Mouse (Mus musculus) neural tube, embryonic 12.5 days (tissue): ENCODE data around the gene 4930544D05Rik. TPM values are rescaled to one million over a fixed set of nuclear protein-coding genes. Genes with fewer than 3 reads are reported as not detected.
"Not testable (repeated sequence)": the region's sequence is repeated elsewhere in the genome, so short reads cannot be mapped to it uniquely, and the experiment has no call there.

ENCODE experiments used
- ATAC-seq: fragments of 200-750 bp; cut with Nextera tagmentation; 2 replicates; pipeline ENCODE4 v1.8.0; 2017; ENCODE audit warnings: low read depth, mild to moderate bottlenecking, moderate TSS enrichment, moderate library complexity; ENCODE audit not compliant: low FRiP score
- H3K27ac ChIP-seq: fragments of 300-500 bp; sonication (generic); 2 replicates; pipeline ENCODE4 v1.5.1; 2016
- H3K27me3 ChIP-seq: fragments of 300-500 bp; sonication (generic); replicated peaks from 2 replicates; pipeline ENCODE4 v1.6.1; 2016; ENCODE audit warnings: mild to moderate bottlenecking
- H3K36me3 ChIP-seq: fragments of 300-500 bp; sonication (generic); 2 replicates; pipeline ENCODE4 v1.6.1; 2016; ENCODE audit warnings: mild to moderate bottlenecking
- H3K4me1 ChIP-seq: fragments of 300-500 bp; sonication (generic); 2 replicates; pipeline ENCODE4 v1.6.1; 2016
- H3K4me2 ChIP-seq: fragments of 300-500 bp; sonication (generic); replicated peaks from 2 replicates; pipeline ENCODE4 v1.6.1; 2016; ENCODE audit warnings: mild to moderate bottlenecking
- H3K4me3 ChIP-seq: fragments of 300-500 bp; sonication (generic); 2 replicates; pipeline ENCODE4 v1.5.1; 2016
- H3K9ac ChIP-seq: fragments of 300-500 bp; sonication (generic); 2 replicates; pipeline ENCODE4 v1.6.1; 2016; ENCODE audit warnings: mild to moderate bottlenecking
- H3K9me3 ChIP-seq: fragments of 300-500 bp; sonication (generic); 2 replicates; pipeline ENCODE4 v1.6.1; 2016; ENCODE audit warnings: mild to moderate bottlenecking
- WGBS: fragments of 180-500 bp; shearing (Covaris S2); methylation state at CpG from one replicate; pipeline ENCODE4 v1.1.7; 2016; 5-methylcytosine and 5-hydroxymethylcytosine counted together
- polyA plus RNA-seq: library from polyadenylated mRNA; unstranded; fragments of >200 nt; fragmentation: Nextera tagmentation; extraction: Ambion mirVana; gene quantifications from 2 replicates; pipeline ENCODE4 v1.2.1, GENCODE M21; 2016

4930544D05Rik gene
- polyA plus RNA-seq, result not detected in 2 replicates

DNA sequence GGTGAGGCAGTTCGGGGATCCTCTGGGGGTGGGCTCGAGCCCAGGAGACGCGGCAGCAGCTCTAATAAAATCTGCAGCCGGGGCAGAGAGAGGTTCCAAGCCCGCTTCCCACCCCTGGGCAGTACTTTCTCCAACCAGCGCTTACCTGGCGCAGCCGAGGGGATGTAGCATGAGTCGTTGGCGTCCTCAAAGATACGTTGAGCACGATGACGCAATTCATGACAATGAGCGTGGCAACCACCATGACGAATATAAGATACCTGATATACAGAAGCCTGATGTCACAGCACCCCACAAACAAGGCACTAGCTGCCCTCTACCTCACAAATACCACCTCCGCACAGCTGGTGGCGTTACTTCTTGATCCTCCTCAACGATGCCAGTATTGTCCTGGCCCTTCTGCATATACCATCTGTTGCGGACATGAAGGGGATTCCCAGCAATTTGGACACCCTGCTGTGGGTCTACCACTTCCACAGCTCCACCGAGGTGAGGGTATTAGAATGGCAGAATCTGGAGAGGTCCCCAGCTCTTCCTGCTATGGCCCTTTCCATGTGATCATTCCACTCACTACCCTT, at the start of gene 4930544D05Rik:
4930544D05Rik (plus strand) TSS at position 333 of the 578 bp plus-strand sequence.
- H3K27me3 ChIP-seq, result peaks cover 13% of the 10 kb centered on the region; the same call in 1 of the 2 replicates
- peak within 1 kb of the TSS; percentile 58 for H3K4me2 ChIP-seq
- H3K36me3 ChIP-seq, result peaks cover 26% of the 10 kb centered on the region
- no peaks in the 10 kb centered on the region for H3K9me3 ChIP-seq
- H3K4me1 ChIP-seq, result peaks cover 7% of the 10 kb centered on the region
- H3K4me3 ChIP-seq, result peak within 1 kb of the TSS; percentile 8; the same call in 1 of the 2 replicates
- WGBS, result 15% methylated on average over 21 of the region's 21 CpGs
- no peak within 1 kb of the TSS for H3K27ac ChIP-seq
- H3K9ac ChIP-seq, result 0 out of 2 replicates have a peak within 1 kb of the TSS, but pooled peaks have one; percentile 29
- no peak for ATAC-seq

DNA sequence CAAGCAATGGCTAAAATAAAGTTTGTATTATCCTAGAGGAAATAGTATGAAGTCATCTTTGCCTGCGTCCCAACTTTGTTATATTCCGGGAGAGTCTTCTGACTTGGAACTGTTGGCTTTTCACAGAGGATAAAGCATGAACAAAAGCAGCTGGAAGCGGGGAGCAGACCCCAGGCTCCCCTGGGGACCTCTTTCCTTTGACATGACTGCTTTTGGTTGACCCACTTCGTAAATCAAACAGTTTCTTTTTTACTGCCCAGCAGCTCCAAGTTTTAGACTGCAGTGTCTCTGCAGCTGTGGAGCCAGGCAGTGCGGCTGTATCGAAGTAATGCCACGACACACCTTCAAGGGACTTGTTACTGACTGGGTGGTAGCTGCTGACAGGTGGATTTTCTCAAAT, 49.1 kb upstream of the 4930544D05Rik start:
- no peak for ATAC-seq
- Histone ChIP-seq H3K27ac (no peak overlapping the region), H3K9me3 (no peaks in the 10 kb centered on the region), H3K4me1 (peaks cover 40% of the 10 kb centered on the region), H3K4me3 (no peak overlapping the region), H3K27me3 (no peaks in the 10 kb centered on the region), H3K36me3 (0 out of 2 replicates have a peak, but pooled peaks cover 6% of the 10 kb centered on the region), H3K9ac (no peak overlapping the region), H3K4me2 (peak overlapping the region; percentile 30; the same call in 1 of the 2 replicates)
- WGBS, result 37% methylated on average over 7 of the region's 7 CpGs

DNA sequence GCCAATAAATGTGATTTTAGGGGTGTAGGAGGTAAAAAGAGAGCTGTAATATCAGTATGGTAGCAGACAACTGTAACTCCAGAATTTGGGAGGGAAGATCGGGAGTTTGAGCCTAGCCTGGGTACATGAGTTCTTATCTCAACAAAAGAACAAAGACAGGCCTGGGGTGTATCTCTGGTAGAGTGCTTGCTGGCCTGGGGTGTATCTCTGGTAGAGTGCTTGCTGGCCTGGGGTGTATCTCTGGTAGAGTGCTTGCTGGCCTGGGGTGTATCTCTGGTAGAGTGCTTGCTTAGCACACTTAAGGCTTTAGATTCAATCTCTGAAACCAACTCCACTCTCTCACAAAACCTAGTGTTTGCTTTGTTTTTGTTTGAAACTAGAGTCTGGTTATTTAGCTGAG, 45.0 kb upstream of the 4930544D05Rik start:
- not testable (repeated sequence) for H3K27me3 ChIP-seq, H3K4me3 ChIP-seq, H3K36me3 ChIP-seq, H3K9me3 ChIP-seq, H3K4me2 ChIP-seq, ATAC-seq, H3K27ac ChIP-seq, H3K9ac ChIP-seq
- WGBS, result 91% methylated on average over 1 of the region's 1 CpGs
- peaks cover 35% of the 10 kb centered on the region for H3K4me1 ChIP-seq

DNA sequence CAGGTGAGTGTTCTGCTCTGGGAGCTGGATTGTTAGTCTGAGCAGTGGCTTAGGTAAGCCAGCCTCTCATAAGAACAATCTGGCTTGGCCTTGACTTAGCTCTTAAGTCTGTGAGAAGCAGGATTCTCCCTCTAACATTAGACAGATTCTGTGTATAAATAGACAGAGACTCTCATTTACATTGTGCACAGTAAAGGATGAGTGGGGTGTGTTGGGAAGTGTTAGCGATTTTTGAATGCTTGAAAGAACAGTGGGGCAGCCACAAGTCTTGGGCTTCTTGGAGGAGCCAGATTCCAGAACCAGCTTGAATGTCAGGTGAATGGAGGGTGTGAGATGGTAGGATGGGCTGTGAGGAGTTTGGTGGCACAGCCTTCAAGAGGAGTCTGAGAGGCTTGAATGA, 44.0 kb upstream of the 4930544D05Rik start:
- Histone ChIP-seq H3K27me3 (no peaks in the 10 kb centered on the region), H3K4me2 (no peak overlapping the region), H3K9ac (no peak overlapping the region), H3K36me3 (0 out of 2 replicates have a peak, but pooled peaks cover 6% of the 10 kb centered on the region), H3K27ac (no peak overlapping the region), H3K4me1 (peaks cover 27% of the 10 kb centered on the region), H3K4me3 (no peak overlapping the region), H3K9me3 (no peaks in the 10 kb centered on the region)
- no peak for ATAC-seq
- WGBS, result 88% methylated on average over 1 of the region's 1 CpGs

DNA sequence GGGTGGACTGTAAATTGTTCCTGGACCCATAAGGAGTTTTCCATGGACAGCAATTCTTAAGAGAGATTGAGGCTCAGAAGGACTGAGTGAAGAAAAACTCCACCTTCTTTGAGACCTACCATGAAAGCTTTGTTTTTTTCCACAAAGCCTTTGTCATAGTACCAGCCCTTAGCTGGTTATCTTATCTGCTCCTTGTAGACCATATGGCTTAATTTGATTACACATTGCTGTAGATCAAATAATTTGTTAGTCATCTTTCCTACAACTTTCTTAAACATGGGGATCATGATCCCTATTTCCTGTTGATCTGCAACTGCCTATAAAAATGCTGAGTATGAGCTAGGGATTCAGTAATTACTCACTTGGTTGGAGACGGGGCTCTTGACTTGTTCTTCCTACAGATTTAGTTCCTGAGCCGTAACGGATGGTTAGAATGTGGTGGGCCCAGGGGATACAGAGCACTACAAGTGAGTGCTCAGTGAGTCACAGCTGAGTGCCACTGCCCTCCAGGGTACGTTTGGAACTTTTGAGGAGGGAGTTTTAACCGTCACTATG, 43.2 kb upstream of the 4930544D05Rik start:
- H3K36me3 ChIP-seq, result 0 out of 2 replicates have a peak, but pooled peaks cover 6% of the 10 kb centered on the region
- peaks cover 21% of the 10 kb centered on the region; the same call in 1 of the 2 replicates for H3K4me1 ChIP-seq
- H3K27ac ChIP-seq, result no peak overlapping the region
- H3K9me3 ChIP-seq, result no peaks in the 10 kb centered on the region
- no peaks in the 10 kb centered on the region for H3K27me3 ChIP-seq
- ATAC-seq, result no peak
- H3K4me3 ChIP-seq, result no peak overlapping the region
- H3K9ac ChIP-seq, result no peak overlapping the region
- WGBS, result 62% methylated on average over 5 of the region's 5 CpGs
- no peak overlapping the region for H3K4me2 ChIP-seq

DNA sequence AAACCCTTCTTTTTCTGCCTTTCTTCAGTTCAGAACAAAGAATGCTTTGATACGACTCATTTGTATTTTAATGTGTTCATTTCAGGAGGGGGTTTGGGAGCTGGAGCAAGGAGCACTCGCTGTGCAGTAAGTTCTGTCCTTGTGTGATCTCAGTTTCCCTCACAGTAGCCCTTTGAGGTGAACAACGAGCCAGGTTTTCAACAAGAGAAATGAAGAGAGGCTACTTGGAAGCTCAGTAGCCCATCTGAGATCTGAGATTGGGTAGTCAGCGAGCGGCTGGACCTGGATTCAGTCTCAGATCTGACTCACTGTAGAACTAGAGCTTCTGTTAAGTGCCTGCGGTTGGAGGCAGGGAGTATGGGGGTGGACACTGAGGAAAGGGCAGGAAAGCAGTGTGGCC, 41.8 kb upstream of the 4930544D05Rik start:
- Histone ChIP-seq H3K27ac (no peak overlapping the region), H3K4me2 (peak overlapping the region; percentile 24), H3K4me3 (no peak overlapping the region), H3K36me3 (no peaks in the 10 kb centered on the region), H3K4me1 (peaks cover 33% of the 10 kb centered on the region; the same call in 1 of the 2 replicates), H3K27me3 (no peaks in the 10 kb centered on the region), H3K9ac (no peak overlapping the region), H3K9me3 (no peaks in the 10 kb centered on the region)
- no peak for ATAC-seq
- 46% methylated on average over 6 of the region's 6 CpGs for WGBS

DNA sequence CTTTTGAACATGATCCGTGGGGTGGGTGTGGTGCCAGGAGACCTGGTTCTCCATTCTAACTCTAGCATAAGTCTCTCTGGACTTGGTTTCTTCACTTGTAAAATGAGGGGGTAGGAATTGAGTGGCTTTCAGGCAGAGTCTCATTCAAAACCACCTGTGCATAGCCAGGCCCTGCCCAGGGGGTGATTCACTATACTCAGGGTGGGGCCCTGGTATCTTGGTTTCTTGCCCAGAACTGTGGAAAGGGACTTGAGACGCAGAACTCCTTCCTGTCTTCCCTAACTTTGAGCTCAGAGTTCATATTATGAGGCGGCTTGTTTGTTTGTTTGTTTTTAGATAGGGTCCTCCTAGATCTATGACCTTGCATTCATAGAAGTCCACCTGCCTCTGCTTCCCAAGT, 38.4 kb upstream of the 4930544D05Rik start:
- no peaks in the 10 kb centered on the region for H3K9me3 ChIP-seq
- no peak for ATAC-seq
- H3K27me3 ChIP-seq, result no peaks in the 10 kb centered on the region
- no peak overlapping the region for H3K27ac ChIP-seq
- 91% methylated on average over 3 of the region's 3 CpGs for WGBS
- H3K4me3 ChIP-seq, result no peak overlapping the region
- H3K4me1 ChIP-seq, result peaks cover 29% of the 10 kb centered on the region; the same call in 1 of the 2 replicates
- H3K9ac ChIP-seq, result no peak overlapping the region; the same call in 1 of the 2 replicates
- H3K36me3 ChIP-seq, result no peaks in the 10 kb centered on the region
- no peak overlapping the region for H3K4me2 ChIP-seq

DNA sequence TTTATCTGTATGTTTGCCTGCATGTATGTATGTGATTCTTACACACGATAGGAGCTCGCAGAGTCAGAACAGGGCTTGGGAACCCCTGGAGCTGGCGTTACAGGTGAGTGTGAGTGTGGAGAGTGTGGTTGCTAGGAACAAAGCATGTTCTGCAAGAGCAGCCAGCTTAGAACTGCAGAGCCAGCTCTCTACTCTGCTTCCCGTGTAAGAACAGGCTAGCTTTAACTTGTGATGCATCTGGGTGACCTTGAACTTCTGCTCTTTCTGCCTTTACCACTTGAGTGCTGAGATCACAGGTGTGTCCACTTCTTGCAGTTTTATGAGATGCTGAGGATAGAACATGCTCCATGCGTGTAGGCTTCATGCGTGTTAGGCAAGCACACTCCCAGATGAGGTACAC, 36.7 kb upstream of the 4930544D05Rik start:
- no peak overlapping the region for H3K4me2 ChIP-seq
- WGBS, result 91% methylated on average over 6 of the region's 6 CpGs
- H3K27me3 ChIP-seq, result no peaks in the 10 kb centered on the region
- H3K36me3 ChIP-seq, result no peaks in the 10 kb centered on the region
- no peak overlapping the region for H3K9ac ChIP-seq
- peaks cover 25% of the 10 kb centered on the region for H3K4me1 ChIP-seq
- ATAC-seq, result no peak
- no peaks in the 10 kb centered on the region for H3K9me3 ChIP-seq
- H3K4me3 ChIP-seq, result no peak overlapping the region
- H3K27ac ChIP-seq, result no peak overlapping the region

DNA sequence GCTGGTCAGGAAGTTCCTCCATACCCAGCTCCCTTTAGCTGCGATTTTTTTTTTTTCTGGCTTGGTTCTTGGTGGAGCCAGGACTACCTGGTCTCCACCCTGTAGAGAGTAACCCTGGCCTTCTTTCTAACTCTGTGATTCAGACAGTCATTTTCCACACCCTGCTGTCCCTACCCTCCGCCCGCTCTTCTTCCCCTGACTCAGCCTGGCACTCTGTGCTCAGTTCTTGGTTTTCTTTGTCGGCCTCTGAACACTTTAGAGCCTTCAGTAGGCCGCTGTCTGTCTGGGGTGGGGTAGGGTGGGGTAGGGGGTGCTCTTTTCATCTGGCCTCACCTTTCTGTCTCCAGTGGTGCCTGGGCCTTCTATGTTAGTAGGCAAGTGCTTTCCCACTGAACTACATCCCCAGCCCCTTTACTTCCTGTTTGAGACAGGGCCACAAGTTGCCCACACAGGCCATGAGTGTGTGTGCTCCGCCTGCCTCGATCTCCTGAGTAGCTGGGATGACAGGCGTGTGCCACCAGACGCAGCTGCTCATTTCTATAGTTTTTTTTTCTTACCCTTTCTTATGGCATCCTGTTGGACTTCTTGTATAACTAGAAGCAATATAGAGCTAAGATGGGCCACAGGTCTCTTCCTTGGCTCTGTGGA, 35.8 kb upstream of the 4930544D05Rik start:
- Histone ChIP-seq H3K9me3 (no peaks in the 10 kb centered on the region), H3K4me3 (no peak overlapping the region), H3K4me1 (peaks cover 25% of the 10 kb centered on the region), H3K4me2 (no peak overlapping the region), H3K36me3 (no peaks in the 10 kb centered on the region), H3K27ac (no peak overlapping the region), H3K27me3 (no peaks in the 10 kb centered on the region), H3K9ac (no peak overlapping the region)
- WGBS, result 87% methylated on average over 9 of the region's 9 CpGs
- ATAC-seq, result no peak

DNA sequence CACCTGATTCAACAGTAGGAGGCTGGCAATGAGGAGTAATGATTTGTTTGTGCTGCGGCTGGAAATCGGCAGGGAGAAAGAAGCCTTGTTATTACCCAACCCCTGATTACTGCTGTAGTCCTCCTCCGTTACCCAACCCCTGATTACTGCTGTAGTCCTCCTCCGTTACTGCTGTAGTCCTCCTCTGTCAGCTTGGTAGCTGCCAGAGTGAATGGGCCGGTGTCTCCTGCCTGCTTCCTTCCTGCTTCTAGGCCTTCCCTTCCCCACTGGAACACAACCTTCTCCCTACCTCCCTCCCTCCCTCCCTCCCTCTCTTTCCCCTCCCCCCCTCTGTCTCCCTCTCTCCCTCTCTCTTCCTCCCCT, 35.3 kb upstream of the 4930544D05Rik start:
- Histone ChIP-seq H3K4me3 (no peak overlapping the region), H3K27ac (no peak overlapping the region), H3K4me2 (no peak overlapping the region), H3K27me3 (no peaks in the 10 kb centered on the region), H3K9ac (no peak overlapping the region), H3K4me1 (peaks cover 30% of the 10 kb centered on the region), H3K9me3 (no peaks in the 10 kb centered on the region), H3K36me3 (no peaks in the 10 kb centered on the region)
- 37% methylated on average over 5 of the region's 5 CpGs for WGBS
- ATAC-seq, result no peak

DNA sequence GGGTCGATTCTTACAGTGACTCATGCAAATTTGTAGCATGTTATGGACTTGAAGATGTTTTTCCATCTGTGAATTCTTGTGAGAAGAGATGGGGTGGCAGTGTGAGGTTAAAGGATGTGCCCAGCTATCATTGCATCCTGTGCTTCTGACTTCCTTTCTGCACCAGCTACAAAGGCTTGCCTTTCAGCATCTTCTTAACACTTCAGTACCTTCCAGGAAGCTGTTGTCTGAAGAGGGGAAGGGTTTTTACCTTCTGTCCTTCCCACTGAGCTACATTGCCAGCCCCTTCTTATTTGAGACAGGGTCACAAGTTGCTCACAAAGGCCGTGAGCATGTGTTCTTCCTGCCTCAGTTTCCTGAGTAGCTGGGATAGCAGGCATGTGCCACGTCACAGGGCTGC, 34.7 kb upstream of the 4930544D05Rik start:
- Histone ChIP-seq H3K4me1 (peaks cover 32% of the 10 kb centered on the region), H3K9me3 (no peaks in the 10 kb centered on the region), H3K27me3 (no peaks in the 10 kb centered on the region), H3K4me3 (no peak overlapping the region), H3K27ac (no peak overlapping the region), H3K4me2 (no peak overlapping the region), H3K9ac (no peak overlapping the region), H3K36me3 (no peaks in the 10 kb centered on the region)
- ATAC-seq, result no peak
- WGBS, result 85% methylated on average over 3 of the region's 3 CpGs

DNA sequence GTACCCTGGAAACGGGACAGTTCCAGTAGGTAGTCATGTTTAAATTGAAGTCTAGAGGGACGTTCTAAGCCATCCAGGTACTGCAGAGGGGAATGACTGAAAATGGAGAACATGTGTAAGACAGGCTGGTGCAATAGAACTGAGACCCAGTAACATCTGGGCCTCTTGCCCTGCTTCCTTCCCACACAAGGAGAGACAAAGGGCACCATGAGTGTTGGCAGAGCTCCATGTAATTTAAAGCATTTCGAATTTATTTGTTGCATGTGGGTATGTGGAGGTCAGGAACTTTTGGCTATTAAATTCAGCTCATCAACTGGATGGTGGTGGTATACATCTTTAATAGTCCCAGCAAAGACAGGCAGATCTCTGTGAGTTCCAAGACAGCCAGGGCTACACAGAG, 33.5 kb upstream of the 4930544D05Rik start:
- Histone ChIP-seq H3K4me1 (peaks cover 32% of the 10 kb centered on the region), H3K36me3 (no peaks in the 10 kb centered on the region), H3K27ac (no peak overlapping the region), H3K4me3 (no peak overlapping the region), H3K4me2 (no peak overlapping the region), H3K9ac (no peak overlapping the region), H3K9me3 (no peaks in the 10 kb centered on the region), H3K27me3 (no peaks in the 10 kb centered on the region)
- WGBS, result 80% methylated on average over 3 of the region's 3 CpGs
- ATAC-seq, result no peak
